Mouse (Mus musculus) thymus, postnatal 0 days (tissue): ENCODE data around the gene Slc7a5. TPM values are rescaled to one million over a fixed set of nuclear protein-coding genes. Genes with fewer than 3 reads are reported as not detected.

Experiments used
- DNase-seq: peaks from one replicate; pipeline ENCODE4 v3.0.0-alpha.2; 2015; ENCODE audit warnings: low spot score
- polyA plus RNA-seq: library from polyadenylated mRNA; unstranded; fragments of >200 nt; fragmentation: Nextera tagmentation; extraction: Ambion mirVana; gene quantifications from 2 replicates; pipeline ENCODE4 v1.2.1, GENCODE M21; 2015

Slc7a5 gene
- polyA plus RNA-seq, result 15.0 and 16.7 TPM in 2 replicates

DNA sequence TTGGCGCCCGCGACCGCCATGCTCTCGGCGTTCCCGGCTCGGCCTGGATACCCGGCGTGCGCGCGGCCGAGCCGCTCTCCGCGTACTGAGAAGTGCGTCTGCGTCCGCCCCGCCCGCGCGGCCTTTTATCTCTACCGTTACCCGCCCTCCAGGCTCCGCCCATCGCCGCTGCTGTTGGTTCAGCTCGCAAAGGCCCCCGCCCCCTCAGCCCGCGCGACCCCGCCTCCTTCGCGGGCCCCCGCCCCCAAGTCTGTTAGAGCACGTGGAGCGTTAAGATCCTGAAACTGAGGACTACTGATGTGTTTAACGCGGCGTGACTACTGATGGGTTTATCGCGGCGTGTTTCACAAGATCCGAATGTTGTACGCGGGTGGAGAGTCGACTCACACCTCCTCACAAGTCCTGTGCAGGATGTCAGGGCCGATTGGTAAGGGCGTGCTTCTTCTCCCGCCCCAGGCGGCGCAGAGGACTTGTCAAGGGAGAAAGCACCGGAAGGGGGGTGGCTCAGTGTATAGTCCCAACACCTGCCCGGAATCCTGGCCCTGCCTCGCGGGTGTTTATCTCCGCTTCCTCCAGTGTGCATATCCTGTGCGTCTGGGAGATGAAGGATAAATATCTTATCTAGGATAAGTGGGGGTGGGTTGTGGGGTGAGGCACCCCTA is at the start of gene Slc7a5:
Slc7a5 (minus strand) TSS at position 108 of the 662 bp plus-strand sequence.
- peak; percentile 98 for DNase-seq

- no peak for DNase-seq
Measured at GRCm38 (mm10) chr8:121955825-121956500, 48.5 kb upstream of the Slc7a5 start.

DNA sequence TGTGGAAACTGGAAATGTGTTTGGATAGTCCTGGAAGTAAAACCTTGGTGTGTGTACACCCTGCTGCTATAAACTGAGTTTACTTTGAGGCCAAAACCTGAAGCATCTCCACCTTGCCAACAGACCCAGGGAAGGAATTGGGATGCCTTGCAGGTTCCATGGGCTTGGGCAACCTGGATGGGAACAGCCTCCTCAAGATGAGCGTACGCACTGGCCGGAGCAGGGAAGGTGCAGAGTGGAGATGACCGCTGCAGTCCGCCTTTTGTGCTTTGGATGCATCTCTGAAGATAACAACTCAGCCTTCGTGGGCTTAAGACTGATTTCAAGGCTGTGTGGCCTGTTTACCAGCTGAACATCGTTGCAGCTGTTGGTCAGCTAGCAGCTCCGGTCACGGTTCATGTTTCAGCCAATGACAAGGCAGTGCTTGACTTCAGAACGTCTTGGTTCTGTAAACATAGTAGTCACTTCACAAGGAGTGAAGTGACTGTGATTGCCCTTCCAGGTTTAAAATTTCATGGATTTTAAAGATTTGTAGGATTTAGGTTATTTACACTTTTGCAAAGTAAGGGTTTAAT is 47.6 kb upstream of the Slc7a5 start:
- DNase-seq, result no peak

DNA sequence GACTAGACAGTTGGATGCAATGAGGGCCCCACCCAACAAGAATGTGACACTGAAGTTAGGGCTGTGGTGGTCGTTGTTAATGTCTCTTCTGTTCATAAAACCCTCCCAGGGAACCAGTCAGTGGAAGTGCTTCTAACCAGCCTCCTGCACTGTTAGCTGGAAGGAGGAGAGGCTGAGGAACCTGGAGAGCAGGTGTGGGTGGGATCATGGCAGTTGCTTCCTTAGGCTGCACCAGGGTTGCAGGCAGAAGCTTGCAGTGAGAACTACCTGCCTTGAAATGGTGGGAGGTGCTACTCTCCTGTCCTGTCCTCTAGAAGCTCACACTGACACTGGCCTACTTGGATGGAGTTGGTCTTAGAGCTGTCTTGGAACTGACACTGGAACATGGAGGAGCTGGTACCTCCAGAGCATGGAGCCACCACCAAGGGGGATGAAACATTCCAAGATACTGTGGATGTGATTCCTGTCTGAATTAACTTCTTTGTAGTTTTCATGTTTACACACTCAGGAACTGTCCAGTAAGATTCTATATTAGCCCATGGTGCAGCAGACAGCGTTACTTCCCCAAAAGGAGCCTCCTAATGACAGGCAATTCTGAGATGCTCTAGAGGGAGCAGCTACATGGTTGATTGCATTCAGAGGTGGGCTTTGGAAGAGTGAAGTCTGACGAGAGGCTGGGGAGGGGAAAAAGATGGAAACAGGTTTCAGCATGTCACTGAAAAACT is 46.5 kb upstream of the Slc7a5 start:
- DNase-seq, result no peak

- no peak for DNase-seq
Measured at GRCm38 (mm10) chr8:121952800-121953199, 45.3 kb upstream of the Slc7a5 start.

DNA sequence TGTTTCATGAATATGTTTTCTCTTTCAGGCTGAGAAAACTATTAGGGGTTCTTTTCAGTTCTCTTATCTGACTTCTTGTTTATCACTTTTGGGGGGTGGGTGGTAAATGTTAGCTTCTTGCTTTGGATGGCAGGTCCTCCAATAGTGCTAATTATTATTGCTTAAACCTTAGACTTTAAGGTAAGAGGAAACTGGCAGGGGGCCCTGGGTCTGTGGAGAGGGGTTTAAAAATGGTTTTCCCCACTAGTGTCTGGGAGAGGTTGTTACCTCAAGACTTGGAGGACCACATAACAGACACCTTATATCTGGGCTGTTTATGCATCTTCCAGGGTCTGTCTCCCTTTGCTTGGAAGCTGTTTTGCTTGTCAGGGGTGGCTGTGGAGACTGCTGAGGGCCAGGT is 44.6 kb upstream of the Slc7a5 start:
- DNase-seq, result no peak

DNA sequence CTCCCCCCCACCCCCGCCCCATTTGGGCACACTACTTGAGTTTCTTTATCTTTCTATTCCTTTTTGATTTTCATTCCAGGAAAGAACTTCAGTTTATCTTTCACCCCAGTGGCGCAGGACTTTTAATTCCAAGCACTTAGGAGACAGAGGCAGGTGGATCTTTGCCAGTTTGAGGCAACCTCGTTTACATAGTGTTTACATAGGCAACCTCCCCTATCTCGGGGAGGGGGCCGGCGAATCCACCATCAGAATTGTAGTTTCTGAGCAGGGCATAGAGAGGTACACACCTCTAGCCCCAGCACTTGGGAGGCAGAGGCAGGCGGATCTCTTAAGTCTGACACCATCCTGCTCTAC is 44.1 kb upstream of the Slc7a5 start:
- DNase-seq, result no peak

DNA sequence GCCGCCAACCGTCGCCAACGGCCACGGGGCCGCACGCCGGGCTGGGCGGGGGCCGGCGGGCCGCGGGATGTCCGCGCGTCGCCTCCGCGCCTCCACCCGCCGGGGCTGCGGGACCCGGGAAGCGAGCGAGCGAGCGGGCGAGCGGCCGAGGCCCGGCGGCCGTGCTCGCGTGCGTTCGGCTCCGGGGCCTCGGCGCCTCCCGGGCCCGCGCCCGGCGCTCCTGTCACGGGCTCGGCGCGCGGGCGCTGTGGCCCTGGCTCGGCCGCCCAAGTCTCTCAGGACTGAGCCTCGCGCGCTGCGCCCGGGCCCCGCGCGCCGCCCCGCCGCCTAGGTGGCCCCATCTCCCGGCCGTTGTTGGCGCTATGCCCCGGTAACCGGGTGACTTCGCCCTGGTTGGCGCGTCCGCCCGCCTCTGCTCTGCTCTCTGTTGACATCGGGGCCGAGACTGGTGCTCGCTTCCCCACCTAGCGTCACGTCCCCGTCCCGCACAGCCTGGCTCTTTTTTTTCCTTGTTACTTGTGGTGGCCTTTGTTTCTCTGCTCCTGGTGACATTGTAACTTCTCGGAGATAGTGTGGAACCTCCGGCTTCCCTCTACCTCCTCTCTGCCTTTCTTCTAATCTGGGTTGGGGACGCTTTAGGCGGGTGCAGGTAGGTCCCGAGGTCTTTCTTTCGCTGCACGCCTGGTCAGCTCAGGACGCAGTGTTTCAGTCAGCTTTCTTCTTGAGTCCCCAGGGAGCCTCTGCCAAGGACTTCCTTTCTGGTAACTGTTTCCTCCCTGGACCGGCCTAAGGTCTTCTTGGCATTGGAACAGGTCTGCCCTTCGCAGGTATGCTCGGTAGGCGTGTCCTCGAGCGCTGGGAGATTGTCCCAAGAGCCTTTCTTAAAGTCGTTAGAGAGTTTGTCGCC is 43.5 kb upstream of the Slc7a5 start:
- DNase-seq, result peak; percentile 61

DNA sequence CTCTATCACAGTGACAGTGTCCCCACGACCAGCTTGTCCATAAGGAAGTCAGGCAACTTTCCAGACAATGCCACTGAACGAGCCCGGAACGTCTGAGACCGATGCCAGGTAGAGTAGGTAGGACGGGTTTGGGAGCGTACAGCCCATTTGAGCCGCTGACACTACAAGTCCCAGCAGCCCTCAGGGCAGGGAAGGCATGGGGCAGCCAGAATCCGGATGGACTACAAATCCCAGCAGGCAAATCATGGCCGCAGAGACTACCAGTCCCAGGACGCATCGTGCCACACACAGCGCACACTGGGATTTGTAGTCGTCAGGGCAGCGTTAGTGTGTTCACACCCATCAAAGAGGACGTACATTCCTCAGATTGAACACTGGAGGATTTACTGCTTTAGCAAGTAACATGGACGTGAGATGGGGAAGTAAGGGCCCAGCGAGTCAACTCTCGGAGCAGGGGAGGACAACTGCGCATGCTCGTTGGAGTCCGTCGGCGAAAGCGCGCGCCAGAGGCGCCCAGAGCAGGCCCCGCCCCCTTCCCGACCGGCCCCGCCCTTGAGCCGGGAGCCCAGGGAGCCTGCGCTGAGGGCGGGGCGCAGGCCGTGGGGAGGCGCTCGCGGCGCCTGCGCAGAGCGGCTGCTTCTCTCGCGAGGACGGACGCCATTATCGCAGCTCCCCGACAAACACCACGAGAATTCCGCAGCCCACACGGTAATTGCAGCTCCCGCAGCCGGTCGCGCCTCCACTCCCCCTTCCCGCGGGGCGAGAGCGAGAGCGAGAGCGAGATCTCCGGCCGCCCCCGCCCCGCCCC is 42.7 kb upstream of the Slc7a5 start:
- peak; percentile 99 for DNase-seq

- no peak for DNase-seq
Measured at GRCm38 (mm10) chr8:121949222-121949800, 41.8 kb upstream of the Slc7a5 start, which contains the start of gene Banp. Gene Banp, plus strand, starts transcription at chr8:121949750.

DNA sequence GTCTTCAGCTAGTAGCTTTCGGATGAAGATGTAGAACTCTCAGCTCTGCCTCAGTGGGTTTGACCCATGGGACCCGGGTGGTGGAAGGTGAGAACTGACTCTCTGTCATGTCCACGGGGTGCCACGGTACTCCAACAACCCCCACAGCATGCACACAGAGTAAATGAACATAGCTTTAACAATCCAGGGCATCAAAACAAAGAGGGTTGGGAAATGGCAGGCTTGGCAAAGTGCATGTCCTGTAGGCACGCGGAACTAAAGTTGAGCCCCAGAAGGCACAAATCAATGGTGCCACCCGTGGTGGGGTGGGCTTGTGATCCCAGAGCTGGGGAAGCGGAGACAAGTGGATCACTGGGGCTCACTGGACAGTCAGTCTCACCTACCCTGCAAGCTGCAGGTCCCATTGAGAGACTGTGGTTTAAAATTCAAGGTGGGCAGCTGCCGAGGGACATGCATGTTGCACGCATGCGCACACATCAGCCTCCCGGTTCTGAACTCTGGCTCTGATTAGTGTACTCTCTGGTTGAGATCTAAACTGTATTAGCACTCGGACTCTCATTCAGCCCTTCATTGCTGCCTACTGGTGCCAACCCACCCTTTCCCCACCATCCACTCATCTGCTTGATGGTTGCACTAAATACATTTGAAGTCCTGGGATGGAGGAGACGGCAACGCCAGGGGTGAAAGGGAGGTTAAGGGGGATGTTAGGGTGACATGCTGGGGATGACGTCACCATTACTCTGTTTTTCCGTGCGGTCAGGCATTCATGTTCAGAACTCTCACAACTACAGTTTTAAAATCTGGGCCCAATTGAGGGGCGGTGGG is 41.0 kb upstream of the Slc7a5 start:
- no peak for DNase-seq

GRCm38 (mm10) chr8:121947753-121948141 is 40.3 kb upstream of the Slc7a5 start:
- DNase-seq, result peak; percentile 91

- DNase-seq, result no peak
Measured at GRCm38 (mm10) chr8:121947047-121947752, 39.7 kb upstream of the Slc7a5 start.

DNA sequence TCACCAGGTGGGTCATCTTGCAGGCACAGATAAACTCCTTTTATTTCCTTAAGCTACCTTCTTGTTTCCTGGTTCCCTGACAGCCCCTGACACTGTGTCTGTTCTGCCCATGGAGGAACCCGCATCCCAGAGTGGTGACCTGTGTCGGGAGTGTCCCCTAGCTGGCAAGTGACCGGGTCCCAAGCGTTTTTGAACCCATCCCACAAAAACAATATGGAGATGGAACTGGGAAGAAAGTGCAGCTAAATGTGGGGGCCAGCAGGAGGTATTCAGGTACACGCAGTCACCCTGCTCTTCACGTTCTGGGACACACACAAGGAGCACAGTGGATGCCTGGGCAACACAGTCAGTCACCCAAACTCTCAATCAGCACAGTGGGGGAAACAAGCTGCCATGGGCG is 38.9 kb upstream of the Slc7a5 start:
- no peak for DNase-seq

DNA sequence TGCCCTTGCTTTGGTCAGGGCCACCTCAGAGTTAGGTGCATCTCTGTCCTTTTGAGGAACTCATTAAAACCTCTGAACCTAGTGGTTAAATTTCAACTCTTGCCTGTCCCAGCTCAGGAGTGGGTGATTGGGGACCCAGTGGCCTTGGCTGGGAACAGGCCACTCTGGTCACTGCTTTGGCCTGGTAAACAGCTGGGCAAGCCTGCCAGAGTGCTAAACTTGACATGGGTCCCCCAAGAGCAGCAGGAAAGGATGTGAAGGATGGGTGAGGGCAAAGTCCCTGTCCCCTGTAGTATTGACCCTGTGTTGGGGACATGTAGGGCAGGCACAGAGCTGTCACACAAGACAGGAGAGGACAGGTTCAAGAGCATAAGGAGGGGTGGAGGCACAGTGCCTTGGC is 37.3 kb upstream of the Slc7a5 start, which contains the start of gene Car5a:
Car5a (minus strand) TSS at position 74 of the 400 bp plus-strand sequence.
- DNase-seq, result no peak

- DNase-seq, result no peak
Measured at GRCm38 (mm10) chr8:121943716-121944115, 36.2 kb upstream of the Slc7a5 start.

DNA sequence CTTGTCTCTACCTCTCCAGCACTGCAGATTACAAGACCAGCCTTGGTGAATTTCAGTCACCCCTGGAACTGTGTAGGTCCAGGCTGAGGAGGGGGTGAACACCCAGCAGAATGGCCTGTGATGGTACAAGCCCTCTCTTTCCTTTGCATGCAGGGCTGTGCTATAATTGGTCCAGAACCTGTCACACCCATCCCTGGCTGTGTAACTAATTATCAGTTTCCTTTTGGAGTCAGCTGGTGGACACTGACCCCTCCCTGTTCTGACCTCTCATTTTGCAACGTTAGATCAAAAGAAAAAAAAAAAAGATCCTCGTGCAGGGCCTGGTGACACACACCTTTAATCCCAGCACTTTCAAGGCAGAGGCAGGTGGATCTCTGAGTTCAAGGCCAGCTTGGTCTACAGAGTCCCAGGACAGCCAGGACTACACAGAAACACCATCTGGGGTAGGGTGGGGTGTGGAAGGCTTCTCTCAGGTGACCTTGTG is 35.6 kb upstream of the Slc7a5 start:
- no peak for DNase-seq

DNA sequence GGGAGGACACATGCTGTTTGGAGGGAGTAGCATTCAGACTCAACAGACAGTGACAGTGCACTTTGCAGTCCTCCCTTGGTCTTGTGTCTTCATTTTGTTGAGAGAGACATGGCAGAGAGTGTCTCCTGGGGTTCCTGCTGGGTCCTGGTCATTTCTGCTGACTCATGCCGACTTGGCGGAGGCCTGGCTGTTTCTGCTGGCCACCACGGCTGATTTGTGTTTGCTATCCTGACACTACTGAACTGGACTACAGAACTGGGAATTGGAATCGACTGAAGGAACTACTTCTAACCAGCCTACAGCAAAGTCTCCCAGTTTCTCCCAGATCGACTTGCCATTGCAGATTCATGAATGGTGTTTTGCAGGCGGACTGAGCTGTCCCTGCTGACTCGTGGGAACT is 31.2 kb upstream of the Slc7a5 start:
- no peak for DNase-seq
